Mouse (Mus musculus): ENCODE measurements at regions not wholly inside any gene's neighbourhood (a gene's known extent, or its start where the extent isn't known, plus 50 kb on each side); places are given as distances from the start of the nearest gene placed in this dataset.

DNA sequence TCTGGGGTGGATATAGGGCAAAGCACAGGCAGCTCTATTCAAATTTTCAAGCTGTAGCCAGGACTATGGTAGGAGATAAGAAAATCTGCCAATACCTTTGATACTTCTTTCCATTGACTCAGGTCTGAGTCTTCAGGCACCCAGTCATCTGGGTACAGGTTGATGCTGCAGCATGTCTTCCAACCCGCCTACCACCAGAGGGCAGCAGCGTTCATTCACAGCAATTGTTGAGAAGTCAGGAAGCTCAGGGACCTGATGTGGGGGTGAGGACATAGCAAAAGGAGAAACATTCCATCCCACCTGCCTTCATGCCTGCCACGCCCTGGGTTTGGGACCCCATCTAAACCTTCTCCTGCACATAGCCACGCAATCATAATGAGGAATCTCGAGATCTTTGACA lies 118.2 kb upstream of the Gm21876 start:
- DNase-seq (ENCODE audit: low read depth), result peak; percentile 28

DNA sequence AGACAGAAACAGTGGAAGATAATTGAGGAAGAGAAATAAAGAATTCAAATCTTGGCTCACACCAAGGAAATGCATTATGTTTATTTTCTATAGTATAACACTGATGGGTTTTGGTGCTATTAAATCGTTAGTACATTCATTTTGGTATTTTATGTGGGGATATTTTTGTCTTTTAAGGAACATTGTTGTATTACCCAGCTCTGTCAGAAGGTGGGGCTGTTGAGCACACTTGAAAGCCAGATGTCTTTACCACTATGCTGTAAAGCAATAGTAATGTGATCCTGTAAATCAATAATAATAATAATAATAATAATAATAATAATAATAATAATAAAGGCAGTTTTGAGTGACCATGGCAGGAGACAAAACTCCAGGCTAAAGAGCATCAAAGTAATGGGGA lies 120.0 kb upstream of the Gm21876 start:
- peak; percentile 3 for DNase-seq (ENCODE audit: low read depth)

DNA sequence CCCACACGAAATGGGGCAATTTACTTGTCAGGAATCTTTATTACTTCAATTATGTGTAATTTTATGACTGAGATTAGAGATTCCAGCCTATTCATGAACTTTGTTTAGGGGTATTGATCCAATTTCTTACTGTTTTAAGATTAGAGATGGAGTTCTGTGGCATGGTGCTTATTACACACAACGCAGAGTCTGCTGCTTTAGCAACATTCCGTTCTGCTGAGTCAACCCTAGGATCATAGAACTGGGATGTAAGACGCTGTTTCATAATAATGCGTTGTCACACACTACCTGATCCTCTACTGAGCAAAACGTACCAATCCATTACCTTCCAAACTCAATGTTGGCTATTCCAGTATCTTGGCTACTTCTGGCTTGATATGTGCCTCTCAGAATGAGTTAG lies 121.9 kb upstream of the Gm21876 start:
- no peak for DNase-seq (ENCODE audit: low read depth)

DNA sequence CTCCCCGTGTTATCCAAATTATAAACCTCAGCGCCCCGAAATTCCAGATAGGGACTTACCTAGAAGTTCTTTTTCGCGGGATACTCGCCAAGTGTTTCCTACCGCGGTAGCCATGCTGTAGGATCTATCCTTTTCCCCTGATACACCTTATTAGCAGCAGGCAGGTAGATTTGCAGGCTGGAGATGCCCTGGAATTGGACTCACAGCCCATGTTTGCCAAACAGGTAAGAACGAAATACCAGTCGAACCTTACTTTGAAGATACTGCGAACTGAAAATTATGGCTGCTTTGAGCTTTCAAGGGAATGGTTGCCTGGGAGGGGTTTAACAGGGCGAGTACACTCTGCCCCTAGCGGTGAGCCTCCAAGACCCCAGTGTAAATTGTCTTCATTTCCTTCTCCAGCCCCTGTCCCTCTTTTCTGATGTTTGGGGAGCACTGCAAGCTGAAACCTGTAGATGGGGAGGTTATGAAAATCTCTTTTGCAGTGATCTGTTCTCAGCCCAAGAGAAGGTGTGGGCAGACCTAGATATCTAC lies 149.8 kb upstream of the Agtr2 start:
- DNase-seq (ENCODE audit: low read depth), result no peak

DNA sequence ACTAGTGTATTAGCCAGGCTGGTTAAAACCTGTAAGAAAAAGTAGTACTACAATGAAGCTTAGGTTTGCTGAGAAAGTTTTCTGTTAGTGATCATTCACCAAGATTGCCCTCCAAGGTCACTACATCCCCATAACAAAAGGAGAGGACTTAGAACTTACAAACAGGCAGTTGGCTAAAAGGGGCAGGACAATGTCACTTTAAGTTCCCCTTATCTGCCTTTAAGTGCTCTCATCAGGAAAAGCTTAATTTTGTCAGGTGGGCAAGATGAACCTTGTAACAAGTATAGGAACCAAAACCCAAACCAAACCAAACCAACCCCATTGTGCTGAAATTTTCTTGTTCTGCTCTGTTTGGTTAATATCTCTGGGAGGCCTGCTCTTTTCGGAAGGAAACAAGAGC lies 139.9 kb upstream of the Agtr2 start:
- no peak for DNase-seq (ENCODE audit: low read depth)

DNA sequence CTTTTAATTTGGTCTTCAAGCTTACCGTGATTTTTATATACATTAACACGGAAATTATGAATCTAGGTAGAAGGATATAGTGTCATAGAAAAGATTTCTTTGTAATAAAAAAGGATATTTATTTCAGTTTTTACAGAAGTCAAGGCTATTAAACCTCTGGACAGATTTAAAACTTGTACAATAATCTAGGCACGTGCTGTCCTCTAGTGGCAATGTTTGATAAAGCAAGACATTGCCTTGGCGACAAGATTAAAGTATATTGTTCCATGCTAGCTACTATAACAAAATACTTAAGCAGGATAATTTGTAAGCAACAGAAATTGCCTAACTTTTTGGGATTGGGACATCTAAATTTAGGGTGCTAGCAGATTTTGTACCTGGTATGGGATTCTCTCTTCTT lies 133.8 kb upstream of the Agtr2 start:
- peak; percentile 25 for DNase-seq (ENCODE audit: low read depth)

DNA sequence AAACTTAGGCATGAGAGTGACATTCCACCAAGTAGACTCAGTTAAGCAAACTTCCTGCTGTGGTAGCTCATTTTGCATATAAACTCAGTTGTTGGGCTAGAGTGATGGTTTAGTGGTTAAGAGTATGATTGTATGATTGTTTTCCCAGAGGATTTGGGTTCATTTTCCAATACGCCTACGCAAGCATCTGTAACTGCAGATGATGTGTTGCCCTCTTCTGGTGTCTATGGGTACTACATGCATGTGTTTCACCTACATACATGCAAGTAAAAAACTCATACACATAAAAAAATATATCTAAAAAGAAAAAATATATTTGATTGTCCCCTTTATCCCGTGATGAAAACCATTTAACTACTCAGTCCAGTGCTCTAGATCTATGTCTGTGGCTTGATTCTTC lies 132.0 kb upstream of the Agtr2 start:
- DNase-seq (ENCODE audit: low read depth), result peak; percentile 26

DNA sequence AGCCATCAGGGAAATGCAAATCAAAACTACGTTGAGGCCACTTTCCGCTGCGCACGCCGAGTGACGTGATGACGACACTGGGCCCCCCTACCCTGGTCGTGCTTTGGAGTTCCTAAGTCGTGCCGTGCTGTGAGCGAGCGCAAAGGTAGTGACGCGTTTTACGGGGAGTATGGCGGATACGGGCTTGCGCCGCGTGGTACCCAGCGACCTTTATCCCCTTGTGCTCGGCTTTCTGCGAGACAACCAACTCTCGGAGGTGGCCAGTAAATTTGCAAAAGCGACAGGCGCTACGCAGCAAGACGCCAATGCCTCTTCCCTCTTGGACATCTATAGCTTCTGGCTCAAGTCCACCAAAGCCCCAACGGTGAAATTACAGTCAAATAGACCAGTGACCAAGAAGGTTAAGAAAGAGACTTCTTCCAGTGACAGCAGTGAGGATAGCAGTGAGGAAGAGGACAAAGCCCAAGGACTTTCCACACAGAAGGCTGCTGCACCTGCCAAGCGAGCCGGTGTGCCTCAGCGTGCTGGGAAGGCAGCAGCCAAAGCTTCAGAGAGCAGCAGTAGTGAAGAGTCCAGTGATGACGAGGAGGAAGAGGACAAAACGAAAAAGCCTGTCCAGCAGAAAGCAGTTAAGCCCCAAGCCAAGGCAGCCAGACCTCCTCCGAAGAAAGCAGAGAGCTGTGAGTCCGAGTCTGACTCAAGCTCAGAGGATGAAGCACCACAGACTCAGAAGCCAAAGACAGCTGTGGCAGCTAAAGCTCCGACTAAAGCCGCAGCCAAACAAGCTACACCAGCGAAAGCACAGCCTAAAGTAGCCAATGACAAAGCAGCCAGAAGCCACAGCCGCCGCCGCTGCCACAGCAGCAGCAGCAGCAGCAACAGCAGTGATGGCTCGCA lies 123.3 kb upstream of the Agtr2 start:
- no peak for DNase-seq (ENCODE audit: low read depth)

DNA sequence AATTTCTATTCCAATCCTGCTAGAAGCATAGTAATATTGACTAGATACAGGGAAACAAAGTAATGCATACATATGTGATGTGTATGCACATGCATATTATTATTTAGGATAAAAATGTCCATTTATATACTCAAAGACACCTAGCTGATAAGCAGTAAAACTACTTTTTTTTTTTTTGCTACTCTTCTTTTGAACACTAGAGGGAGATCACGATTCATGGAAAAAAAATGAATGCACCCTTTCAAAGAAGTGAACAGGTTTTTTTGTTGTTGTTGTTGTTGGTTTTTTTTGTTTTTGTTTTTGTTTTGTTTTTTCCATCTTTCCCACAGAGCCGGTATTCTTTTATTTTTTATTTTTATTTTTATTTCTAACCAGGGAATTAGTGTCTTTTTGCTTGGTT lies 99.1 kb upstream of the Agtr2 start:
- DNase-seq (ENCODE audit: low read depth), result peak; percentile 0

DNA sequence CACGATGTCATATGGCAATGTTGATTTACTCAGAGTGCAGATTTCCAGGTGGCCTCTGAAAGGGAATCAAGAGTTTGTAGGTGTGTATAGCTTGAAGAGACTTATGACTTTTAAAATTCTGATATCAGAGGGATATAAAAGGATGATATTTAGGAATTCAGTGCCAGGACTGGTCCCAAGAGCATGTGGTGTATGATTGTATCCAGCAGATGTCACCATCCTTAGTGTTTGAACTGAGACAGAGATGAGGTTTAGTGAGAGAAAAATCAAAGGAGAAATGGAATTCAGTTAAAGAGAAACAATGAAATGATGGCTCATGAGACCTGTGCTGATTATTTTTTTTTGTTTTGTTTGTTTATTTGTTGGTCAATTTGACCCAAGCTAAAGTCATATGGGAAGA lies 94.4 kb upstream of the Agtr2 start:
- DNase-seq (ENCODE audit: low read depth), result no peak

DNA sequence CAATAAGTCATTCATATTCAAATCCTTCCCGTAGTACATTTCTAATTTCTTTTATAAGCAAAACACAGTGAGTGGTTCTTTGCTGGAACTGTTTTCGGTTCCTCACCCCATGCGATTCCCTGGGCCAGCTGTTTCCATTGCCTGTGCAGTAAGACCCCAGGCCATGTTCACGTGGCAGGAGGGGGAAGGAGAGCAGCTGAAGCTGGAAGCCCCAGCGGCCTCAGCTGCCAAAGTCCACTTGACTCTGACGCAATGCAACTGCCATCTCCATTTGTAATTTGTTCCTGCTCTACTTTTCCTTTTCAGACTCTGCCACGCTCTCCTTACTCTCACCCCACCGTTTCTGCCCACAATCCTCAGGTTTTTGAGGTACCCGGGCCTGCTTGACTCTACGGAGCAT lies 91.1 kb upstream of the Agtr2 start:
- no peak for DNase-seq (ENCODE audit: low read depth)

DNA sequence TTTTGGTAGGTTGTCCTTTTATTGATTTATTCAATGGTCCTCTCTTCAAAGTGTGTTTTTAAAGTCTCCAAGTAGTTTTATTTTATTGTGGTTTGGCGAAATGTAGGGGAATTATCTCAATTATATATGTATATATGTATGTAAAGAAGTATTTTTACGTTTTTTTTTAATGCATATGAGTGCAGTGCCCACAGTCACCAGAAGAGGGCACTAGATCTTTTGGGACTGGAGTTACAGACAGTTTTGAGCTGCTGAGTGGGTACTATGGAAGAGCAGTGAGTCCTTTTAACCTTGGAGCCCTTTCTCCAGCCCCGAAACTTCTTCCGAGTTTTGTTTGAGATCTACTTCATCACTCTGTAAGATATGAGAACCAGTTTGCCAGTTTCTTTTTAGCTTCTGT lies 59.5 kb upstream of the Agtr2 start:
- peak; percentile 23 for DNase-seq (ENCODE audit: low read depth)

DNA sequence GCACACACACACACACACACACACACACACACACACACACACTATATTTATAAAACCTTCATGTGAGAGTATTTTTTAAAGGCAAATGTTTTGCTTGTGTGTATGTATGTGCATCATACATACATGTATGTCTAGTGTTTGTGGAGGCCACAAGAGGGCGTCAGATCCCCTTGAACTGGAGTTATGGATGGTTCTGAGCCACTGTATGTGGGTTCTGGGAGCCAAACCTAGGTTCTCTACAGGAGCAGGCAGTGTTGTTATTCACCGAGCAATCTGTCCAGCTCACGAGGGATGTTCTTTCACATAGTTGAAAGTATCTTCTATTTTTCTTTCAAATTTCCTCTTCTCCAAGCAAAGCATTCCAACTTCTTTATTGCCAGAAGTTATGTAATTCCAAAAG lies 56.3 kb upstream of the Agtr2 start:
- peak; percentile 6 for DNase-seq (ENCODE audit: low read depth)

DNA sequence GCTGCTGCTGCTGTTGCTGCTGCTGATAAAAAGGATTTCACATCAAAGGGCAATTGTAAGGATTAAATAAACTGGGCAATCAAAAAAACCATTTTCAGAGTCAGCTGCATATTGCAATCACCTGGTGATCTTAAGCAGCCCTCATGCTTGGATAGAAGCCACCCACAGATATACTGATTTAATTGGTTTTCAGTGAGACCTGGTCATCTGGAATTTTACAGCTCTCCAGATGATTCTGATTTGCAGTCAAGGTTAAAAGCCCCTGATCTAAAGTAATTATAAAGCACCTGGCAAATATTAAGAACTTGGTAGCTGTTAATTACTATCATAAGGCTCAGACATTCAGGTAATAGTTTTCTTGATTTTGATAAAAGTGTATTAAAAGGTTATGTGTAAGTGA lies 50.8 kb upstream of the Agtr2 start:
- DNase-seq (ENCODE audit: low read depth), result no peak

Measured in 416B (cell line).